Mouse (Mus musculus) midbrain, postnatal 0 days (tissue): ENCODE measurements around the gene Gm10300. TPM values are rescaled to one million over a fixed set of nuclear protein-coding genes. Genes with fewer than 3 reads are reported as not detected.

Source experiments
- ATAC-seq: fragments of 200-750 bp; cut with Nextera tagmentation; 2 replicates; pipeline ENCODE4 v1.8.0; 2017; ENCODE audit warnings: moderate number of reproducible peaks, mild to moderate bottlenecking, moderate TSS enrichment, moderate library complexity; ENCODE audit not compliant: low FRiP score
- DNase-seq: peaks from one replicate; pipeline ENCODE4 v3.0.0-alpha.2; 2015; ENCODE audit warnings: low spot score
- H3K27ac ChIP-seq: fragments of 300-500 bp; sonication (generic); 2 replicates; pipeline ENCODE4 v1.5.1; 2014; ENCODE audit warnings: low read depth, mild to moderate bottlenecking, low read length, mixed read lengths
- H3K27me3 ChIP-seq: fragments of 300-500 bp; sonication (generic); 2 replicates; pipeline ENCODE4 v1.6.1; 2014; ENCODE audit warnings: low read length, control low read depth, mixed read lengths; ENCODE audit not compliant: insufficient read depth
- H3K36me3 ChIP-seq: fragments of 300-500 bp; sonication (generic); 2 replicates; pipeline ENCODE4 v1.6.1; 2014; ENCODE audit warnings: low read length, control low read depth, mixed read lengths; ENCODE audit not compliant: insufficient read depth
- H3K4me1 ChIP-seq: fragments of 300-500 bp; sonication (generic); 2 replicates; pipeline ENCODE4 v1.6.1; 2014; ENCODE audit warnings: mild to moderate bottlenecking, control low read depth, antibody characterized with exemption, low read length, mixed read lengths; ENCODE audit not compliant: insufficient read depth
- H3K4me2 ChIP-seq: fragments of 300-500 bp; sonication (generic); 2 replicates; pipeline ENCODE4 v1.6.1; 2014; ENCODE audit warnings: low read depth, mild to moderate bottlenecking, low read length, mixed read lengths; ENCODE audit not compliant: poor library complexity, severe bottlenecking
- H3K4me3 ChIP-seq: fragments of 300-500 bp; sonication (generic); 2 replicates; pipeline ENCODE4 v1.5.1; 2014; ENCODE audit warnings: low read depth, mild to moderate bottlenecking, low read length, moderate library complexity
- H3K9ac ChIP-seq: fragments of 300-500 bp; sonication (generic); replicated peaks from 2 replicates; pipeline ENCODE4 v1.6.1; 2014; ENCODE audit warnings: mild to moderate bottlenecking, low read length, moderate library complexity, mixed read lengths; ENCODE audit not compliant: poor library complexity, severe bottlenecking
- H3K9me3 ChIP-seq: fragments of 300-500 bp; sonication (generic); 2 replicates; pipeline ENCODE4 v1.6.1; 2016; ENCODE audit warnings: low read length, control low read depth
- CTCF ChIP-seq: IDR thresholded peaks from 2 replicates; pipeline ENCODE4 v1.5.1; 2016; ENCODE audit warnings: antibody characterized with exemption, mild to moderate bottlenecking
- WGBS: fragments of 180-500 bp; shearing (Covaris S2); extraction: QIAGEN DNeasy Blood & Tissue Kit; methylation state at CpG from one replicate; pipeline ENCODE4 v1.1.7; 2014; 5-methylcytosine and 5-hydroxymethylcytosine counted together
- polyA plus RNA-seq: library from polyadenylated mRNA; unstranded; fragments of >200 nt; fragmentation: Nextera tagmentation; extraction: Ambion mirVana; gene quantifications from 2 replicates; pipeline ENCODE4 v1.2.1, GENCODE M21; 2015
- total RNA-seq: library from RNA; depleted of rRNA; stranded (reverse); fragments of >200 nt; gene quantifications from 2 replicates; pipeline ENCODE4 v1.2.3, GENCODE M21; 2014

Gene Gm10300
- total and polyA plus RNA-seq, 2 experiments from 2014 or later = 0.05 to 0.06 TPM

DNA sequence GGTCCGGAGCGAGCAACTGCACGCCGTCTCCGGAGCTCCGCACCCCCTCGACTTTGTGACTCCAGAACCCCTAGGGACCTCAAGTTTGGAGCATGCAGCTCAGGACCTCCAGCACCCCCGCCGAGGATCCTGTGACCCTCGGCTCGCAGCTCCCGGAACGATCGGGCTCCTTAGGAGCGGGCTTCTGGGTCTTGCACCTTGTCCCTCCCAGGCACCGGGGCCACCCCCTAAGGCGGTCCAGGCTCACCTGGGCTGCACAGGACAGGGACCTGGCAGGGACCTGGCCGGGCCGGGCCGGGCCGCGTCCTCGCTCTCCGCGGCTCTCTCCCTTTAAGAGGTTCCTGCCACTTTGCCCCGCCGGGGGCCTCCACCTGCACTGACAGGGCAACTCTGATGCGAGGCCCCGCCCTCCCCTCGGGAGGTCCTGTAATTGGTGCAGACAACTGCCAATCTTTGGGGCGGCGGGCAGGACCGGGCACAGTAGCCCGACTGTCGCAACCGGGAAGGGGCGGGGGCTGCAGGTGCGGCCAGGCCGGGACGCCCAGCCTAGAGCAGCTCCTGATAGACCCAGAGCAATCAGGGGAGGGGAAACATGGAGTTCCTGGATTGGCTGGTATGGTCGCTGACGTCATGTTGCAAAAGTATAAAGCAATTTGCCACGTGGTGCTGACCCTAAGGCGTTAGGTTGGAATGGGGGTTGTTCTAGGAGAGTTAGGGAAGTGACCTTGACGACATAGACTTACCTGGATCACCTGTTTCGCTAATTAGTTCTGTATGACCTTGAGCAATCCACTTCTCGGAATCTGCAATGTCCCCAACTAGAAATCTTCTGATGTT, 654 bp downstream of the Gm10300 start, which contains the start of gene Epb41:
Epb41 (minus strand) TSS at position 389 of the 837 bp plus-strand sequence.
- H3K27ac ChIP-seq = no peak within 1 kb of the TSS
- under 1% methylated on average over 47 of the region's 47 CpGs for WGBS
- H3K4me1 ChIP-seq = 0 out of 2 replicates have a peak, but pooled peaks cover 2% of the 10 kb centered on the region
- H3K27me3 ChIP-seq = no peaks in the 10 kb centered on the region
- no peaks in the 10 kb centered on the region for H3K9me3 ChIP-seq
- ATAC-seq (peak; percentile 84), DNase-seq (peak; percentile 84)
- peak within 1 kb of the TSS; percentile 100 for H3K4me2 ChIP-seq
- TF ChIP-seq CTCF = peak; percentile 19
- peak within 1 kb of the TSS; percentile 54 for H3K9ac ChIP-seq
- H3K4me3 ChIP-seq = peak within 1 kb of the TSS; percentile 62
- H3K36me3 ChIP-seq = no peaks in the 10 kb centered on the region

DNA sequence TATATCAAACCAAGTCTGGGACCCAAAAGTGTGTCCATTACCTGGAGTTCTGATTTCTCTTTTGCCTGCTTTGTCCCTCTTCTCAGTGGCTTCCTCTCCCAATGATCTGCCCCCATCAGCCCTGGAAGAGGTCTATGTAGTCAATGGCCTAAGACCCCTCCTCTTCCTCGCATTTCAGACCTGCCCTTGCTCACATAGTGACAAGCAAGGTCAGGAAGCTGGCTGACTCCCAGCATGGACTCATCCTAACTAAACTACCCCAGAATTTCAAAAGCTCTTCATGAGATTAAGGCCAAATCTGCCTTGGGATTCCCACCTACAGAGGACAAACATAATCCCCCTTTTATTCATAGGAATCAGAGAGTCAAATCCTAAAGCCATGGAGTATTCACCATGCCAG, 1.3 kb downstream of the Gm10300 start:
- no peaks in the 10 kb centered on the region for H3K36me3 ChIP-seq
- 0 out of 2 replicates have a peak, but pooled peaks cover 2% of the 10 kb centered on the region for H3K4me1 ChIP-seq
- H3K9ac ChIP-seq = no peak overlapping the region
- no peak for ATAC-seq
- DNase-seq = no peak
- 27% methylated on average over 1 of the region's 1 CpGs for WGBS
- H3K4me2 ChIP-seq = no peak overlapping the region; the same call in 1 of the 2 replicates
- no peak overlapping the region for H3K4me3 ChIP-seq
- TF ChIP-seq CTCF = no peak
- no peaks in the 10 kb centered on the region for H3K9me3 ChIP-seq
- H3K27me3 ChIP-seq = no peaks in the 10 kb centered on the region
- no peak overlapping the region for H3K27ac ChIP-seq

DNA sequence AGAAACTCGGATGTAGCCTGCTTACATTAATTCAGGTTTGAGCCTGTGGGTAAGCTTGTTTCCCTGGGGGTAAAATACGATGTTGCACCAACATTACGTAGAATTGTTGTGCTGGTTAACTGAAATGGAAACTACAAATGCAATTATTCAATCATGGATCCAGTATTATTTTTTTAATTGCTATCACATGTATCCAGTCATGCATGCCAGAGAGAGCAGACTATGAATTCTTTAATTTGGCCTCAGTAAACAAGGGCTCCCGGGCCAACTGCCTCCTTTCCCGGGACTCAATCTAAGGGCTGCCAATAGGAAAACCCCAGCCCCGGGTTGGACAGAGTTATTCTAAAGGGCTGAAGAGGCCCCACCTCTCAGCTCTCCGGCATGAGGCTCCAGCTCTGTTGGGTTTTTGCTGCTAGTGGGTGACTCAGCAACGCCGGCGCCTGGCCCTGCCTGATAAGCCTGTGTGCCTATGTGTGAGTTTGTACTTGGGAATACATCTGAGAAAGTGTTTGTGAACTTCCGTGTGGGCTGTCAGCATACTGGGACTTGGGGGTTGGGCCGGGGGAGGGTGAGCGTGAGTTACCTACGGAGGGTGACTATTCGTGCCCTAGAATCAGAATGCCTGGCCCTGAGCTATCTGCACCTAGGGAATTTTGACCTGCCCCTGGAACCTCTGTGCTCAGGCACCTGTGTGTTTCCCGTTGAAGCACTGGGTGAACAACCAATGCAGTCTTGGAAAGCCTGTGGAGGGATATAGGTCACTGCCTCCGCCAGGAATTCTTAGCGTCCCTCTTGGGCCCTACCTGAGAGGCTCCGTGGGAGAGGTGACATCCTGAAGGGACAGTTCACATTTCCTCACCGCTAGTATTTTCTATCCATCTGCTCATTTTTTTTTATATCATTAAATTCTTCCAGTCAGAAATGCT, 2.2 kb downstream of the Gm10300 start:
- no peak for TF ChIP-seq CTCF
- no peak overlapping the region for H3K4me2 ChIP-seq
- ATAC-seq = no peak
- no peak overlapping the region for H3K9ac ChIP-seq
- no peak overlapping the region for H3K27ac ChIP-seq
- no peaks in the 10 kb centered on the region for H3K9me3 ChIP-seq
- H3K4me3 ChIP-seq = no peak overlapping the region
- no peaks in the 10 kb centered on the region for H3K27me3 ChIP-seq
- 26% methylated on average over 20 of the region's 20 CpGs for WGBS
- peak; percentile 5 for DNase-seq
- H3K36me3 ChIP-seq = no peaks in the 10 kb centered on the region
- H3K4me1 ChIP-seq = 0 out of 2 replicates have a peak, but pooled peaks cover 2% of the 10 kb centered on the region

DNA sequence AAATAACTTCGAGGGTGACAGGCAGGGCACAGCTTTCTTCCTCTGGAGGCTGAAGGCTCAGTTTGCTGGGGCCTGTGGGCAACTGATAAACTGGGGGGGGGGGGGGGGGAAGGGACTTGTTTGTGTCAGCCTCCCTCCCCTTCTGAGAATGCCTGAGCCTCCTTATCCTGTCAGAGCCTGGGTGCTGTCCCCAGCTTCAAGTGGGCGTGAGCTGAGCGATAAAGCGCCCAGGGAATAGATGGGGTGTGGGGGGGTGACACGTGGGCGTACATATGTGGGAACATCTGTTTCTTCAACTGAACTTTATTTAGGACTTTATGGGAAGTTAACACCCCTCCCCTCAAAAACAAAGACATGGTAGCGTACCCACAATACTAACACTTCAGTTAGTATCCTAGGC, 2.9 kb downstream of the Gm10300 start:
- no peak for TF ChIP-seq CTCF
- WGBS = 72% methylated on average over 7 of the region's 7 CpGs
- H3K27ac ChIP-seq = no peak overlapping the region
- no peaks in the 10 kb centered on the region for H3K9me3 ChIP-seq
- H3K4me2 ChIP-seq = no peak overlapping the region
- DNase-seq (no peak), ATAC-seq (no peak)
- no peak overlapping the region for H3K4me3 ChIP-seq
- no peaks in the 10 kb centered on the region for H3K36me3 ChIP-seq
- no peaks in the 10 kb centered on the region for H3K27me3 ChIP-seq
- H3K4me1 ChIP-seq = 0 out of 2 replicates have a peak, but pooled peaks cover 2% of the 10 kb centered on the region
- no peak overlapping the region for H3K9ac ChIP-seq

DNA sequence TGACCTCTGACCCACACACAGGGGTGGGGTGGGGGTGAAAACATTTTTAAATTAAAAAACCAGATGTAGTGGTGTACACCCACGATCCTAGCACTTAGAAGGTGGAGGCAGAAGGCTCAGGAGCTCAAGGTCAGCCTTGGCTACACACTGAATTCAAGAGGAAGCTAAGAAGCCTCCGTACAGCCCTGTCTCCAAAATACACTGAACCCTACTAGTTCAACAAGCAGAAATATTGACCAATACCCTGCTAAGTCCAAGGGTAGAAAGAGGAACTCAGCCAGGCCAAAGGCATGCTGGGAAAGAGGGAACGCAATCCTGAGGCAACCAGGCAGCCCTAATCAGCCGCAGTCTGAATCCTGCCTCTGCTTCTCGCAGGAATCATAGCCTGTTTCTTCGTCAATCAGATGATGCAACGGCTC, 3.8 kb downstream of the Gm10300 start:
- no peak for TF ChIP-seq CTCF
- H3K4me2 ChIP-seq = no peak overlapping the region
- no peak overlapping the region for H3K27ac ChIP-seq
- H3K9ac ChIP-seq = no peak overlapping the region
- H3K36me3 ChIP-seq = no peaks in the 10 kb centered on the region
- no peaks in the 10 kb centered on the region for H3K27me3 ChIP-seq
- ATAC-seq = no peak
- H3K4me1 ChIP-seq = 0 out of 2 replicates have a peak, but pooled peaks cover 2% of the 10 kb centered on the region
- H3K9me3 ChIP-seq = no peaks in the 10 kb centered on the region
- WGBS = 57% methylated on average over 7 of the region's 7 CpGs
- no peak overlapping the region for H3K4me3 ChIP-seq
- DNase-seq = no peak
